Mouse (Mus musculus) heart, postnatal 0 days (tissue): ENCODE measurements around the gene Hist1h1c. TPM values are rescaled to one million over a fixed set of nuclear protein-coding genes. Genes with fewer than 3 reads are reported as not detected.

Experiments used
- ATAC-seq: fragments of 200-750 bp; cut with Nextera tagmentation; 2 replicates; pipeline ENCODE4 v1.8.0; 2017; ENCODE audit warnings: low read depth, moderate number of reproducible peaks, moderate library complexity; ENCODE audit not compliant: insufficient read depth
- DNase-seq: peaks from one replicate; pipeline ENCODE4 v3.0.0-alpha.2; 2016; ENCODE audit warnings: low spot score
- H3K27ac ChIP-seq: fragments of 300-500 bp; sonication (generic); 2 replicates; pipeline ENCODE4 v1.5.1; 2014; ENCODE audit warnings: low read depth, mild to moderate bottlenecking
- H3K27me3 ChIP-seq: fragments of 300-500 bp; sonication (generic); 2 replicates; pipeline ENCODE4 v1.6.1; 2014; ENCODE audit warnings: low read length, mixed read lengths; ENCODE audit not compliant: control insufficient read depth, insufficient read depth
- H3K36me3 ChIP-seq: fragments of 300-500 bp; sonication (generic); replicated peaks from 2 replicates; pipeline ENCODE4 v1.6.1; 2014; ENCODE audit warnings: low read length, mixed read lengths; ENCODE audit not compliant: control insufficient read depth, insufficient read depth
- H3K4me1 ChIP-seq: fragments of 300-500 bp; sonication (generic); 2 replicates; pipeline ENCODE4 v1.6.1; 2014; ENCODE audit warnings: antibody characterized with exemption; ENCODE audit not compliant: control insufficient read depth, insufficient read depth
- H3K4me2 ChIP-seq: fragments of 300-500 bp; sonication (generic); 2 replicates; pipeline ENCODE4 v1.6.1; 2014; ENCODE audit warnings: low read depth, mild to moderate bottlenecking, low read length, moderate library complexity
- H3K4me3 ChIP-seq: fragments of 300-500 bp; sonication (generic); 2 replicates; pipeline ENCODE4 v1.5.1; 2014; ENCODE audit warnings: low read depth, low read length
- H3K9ac ChIP-seq: fragments of 300-500 bp; sonication (generic); replicated peaks from 2 replicates; pipeline ENCODE4 v1.6.1; 2014; ENCODE audit warnings: low read depth, low read length, mixed read lengths
- H3K9me3 ChIP-seq: fragments of 300-500 bp; sonication (generic); replicated peaks from 2 replicates; pipeline ENCODE4 v1.6.1; 2016; ENCODE audit warnings: low read length; ENCODE audit not compliant: control insufficient read depth
- CTCF ChIP-seq: IDR thresholded peaks from 2 replicates; pipeline ENCODE4 v1.5.1; 2016; ENCODE audit warnings: antibody characterized with exemption, control low read depth, low read depth
- EP300 ChIP-seq: IDR thresholded peaks from 2 replicates; pipeline ENCODE4 v1.6.1; 2016; ENCODE audit warnings: antibody characterized with exemption, low read depth
- WGBS: fragments of 180-500 bp; shearing (Covaris S2); extraction: QIAGEN DNeasy Blood & Tissue Kit; methylation state at CpG from one replicate; pipeline ENCODE4 v1.1.7; 2014; 5-methylcytosine and 5-hydroxymethylcytosine counted together
- polyA plus RNA-seq: library from polyadenylated mRNA; unstranded; fragments of >200 nt; fragmentation: Nextera tagmentation; extraction: Ambion mirVana; gene quantifications from 2 replicates; pipeline ENCODE4 v1.2.1, GENCODE M21; 2015
- total RNA-seq: library from RNA; depleted of rRNA; stranded (reverse); fragments of >200 nt; gene quantifications from 2 replicates; pipeline ENCODE4 v1.2.3, GENCODE M21; 2014; ENCODE audit warnings: low replicate concordance

The Hist1h1c gene
- total and polyA plus RNA-seq, 2 experiments from 2014 or later: 101 to 770 TPM

GRCm38 (mm10) chr13:23708041-23708440 is 30.6 kb upstream of the Hist1h1c start:
- 88% methylated on average over 4 of the region's 4 CpGs for WGBS
- H3K4me3 ChIP-seq: no peak overlapping the region
- H3K27ac ChIP-seq: no peak overlapping the region
- no peaks in the 10 kb centered on the region for H3K9me3 ChIP-seq
- TF ChIP-seq EP300 (no peak), CTCF (no peak)
- H3K4me2 ChIP-seq: no peak overlapping the region
- peaks cover 4% of the 10 kb centered on the region; the same call in 1 of the 2 replicates for H3K4me1 ChIP-seq
- no peak overlapping the region for H3K9ac ChIP-seq
- DNase-seq: no peak
- H3K36me3 ChIP-seq: no peaks in the 10 kb centered on the region
- no peak for ATAC-seq
- no peaks in the 10 kb centered on the region for H3K27me3 ChIP-seq

DNA sequence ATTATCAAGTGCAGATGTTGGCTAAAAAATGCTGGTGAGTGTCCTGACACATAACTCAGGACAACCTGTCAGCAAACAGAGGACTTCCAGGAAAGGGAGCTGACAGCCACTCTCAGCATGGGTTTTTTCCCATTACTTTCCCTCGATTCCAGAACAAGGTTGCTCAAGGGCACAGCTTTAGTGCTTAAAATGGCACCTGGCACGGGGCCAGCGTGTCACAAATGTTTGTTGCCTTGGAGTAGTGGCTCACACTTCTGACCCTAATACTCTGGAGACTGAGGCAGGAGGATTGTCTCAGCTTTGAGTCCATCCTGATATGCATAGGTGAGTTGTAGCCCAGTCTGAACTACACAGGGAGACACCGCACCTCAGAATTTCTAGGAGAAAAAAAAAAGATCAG is 30.0 kb upstream of the Hist1h1c start:
- Histone ChIP-seq H3K4me3 (no peak overlapping the region), H3K27me3 (no peaks in the 10 kb centered on the region), H3K9ac (no peak overlapping the region), H3K27ac (no peak overlapping the region), H3K4me1 (peaks cover 4% of the 10 kb centered on the region; the same call in 1 of the 2 replicates), H3K9me3 (no peaks in the 10 kb centered on the region), H3K4me2 (no peak overlapping the region), H3K36me3 (no peaks in the 10 kb centered on the region)
- WGBS: 42% methylated on average over 4 of the region's 4 CpGs
- DNase-seq: no peak
- TF ChIP-seq CTCF: no peak
- TF ChIP-seq EP300: no peak
- 0 out of 2 replicates have a peak, but pooled peaks have one; percentile 16 for ATAC-seq

GRCm38 (mm10) chr13:23709714-23710373 is 28.8 kb upstream of the Hist1h1c start:
- Histone ChIP-seq H3K36me3 (no peaks in the 10 kb centered on the region), H3K27me3 (no peaks in the 10 kb centered on the region), H3K9me3 (no peaks in the 10 kb centered on the region), H3K27ac (peak overlapping the region; percentile 83), H3K4me2 (peak overlapping the region; percentile 91), H3K4me3 (peak overlapping the region; percentile 70), H3K9ac (peak overlapping the region; percentile 82), H3K4me1 (peaks cover 4% of the 10 kb centered on the region; the same call in 1 of the 2 replicates)
- WGBS: 33% methylated on average over 15 of the region's 15 CpGs
- TF ChIP-seq CTCF: no peak
- TF ChIP-seq EP300: no peak
- ATAC-seq (no peak; the same call in 1 of the 2 replicates), DNase-seq (no peak)

DNA sequence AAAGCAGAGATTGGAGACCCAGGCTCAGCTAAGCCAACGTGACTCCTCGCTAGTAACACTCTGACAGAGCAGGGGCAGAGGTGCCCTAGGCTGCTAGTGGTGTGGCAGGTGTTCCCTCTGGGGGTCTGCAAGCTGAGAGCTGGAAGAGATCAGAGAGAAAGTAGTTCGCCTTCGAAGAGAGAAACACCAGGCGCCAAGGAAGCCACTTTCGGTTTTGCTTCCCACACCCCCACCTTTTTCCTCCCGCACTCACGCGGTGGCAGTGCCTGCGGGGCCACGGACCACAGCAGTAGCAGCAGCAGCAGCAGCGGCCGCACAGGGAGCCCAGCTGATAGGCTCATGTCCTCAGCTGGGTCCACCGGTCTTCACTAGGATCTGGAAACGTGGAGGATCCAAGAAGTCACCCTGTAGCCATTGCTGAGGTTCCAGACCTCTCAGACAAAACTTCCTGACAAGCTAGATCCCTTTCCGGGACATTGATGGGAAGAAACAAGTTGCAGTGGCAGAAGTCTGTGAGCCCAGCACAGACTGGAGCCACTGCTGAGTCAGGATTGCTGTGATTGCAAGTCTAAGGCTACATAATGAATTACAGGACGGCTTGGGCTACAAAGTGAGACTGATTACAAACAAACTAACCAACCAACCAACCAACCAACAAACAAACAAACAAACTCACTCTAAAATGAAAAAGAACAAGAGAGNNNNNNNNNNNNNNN is 28.1 kb upstream of the Hist1h1c start, which contains the start of gene Hfe:
TSS of gene Hfe (minus strand) at position 481 of the 716 bp plus-strand sequence.
- peak within 1 kb of the TSS; percentile 83 for H3K27ac ChIP-seq
- peak within 1 kb of the TSS; percentile 70 for H3K4me3 ChIP-seq
- H3K9me3 ChIP-seq: no peaks in the 10 kb centered on the region
- ATAC-seq (peak; percentile 58), DNase-seq (peak; percentile 70)
- H3K36me3 ChIP-seq: no peaks in the 10 kb centered on the region
- H3K4me1 ChIP-seq: peaks cover 4% of the 10 kb centered on the region; the same call in 1 of the 2 replicates
- 2% methylated on average over 17 of the region's 17 CpGs for WGBS
- H3K9ac ChIP-seq: peak within 1 kb of the TSS; percentile 82
- H3K27me3 ChIP-seq: no peaks in the 10 kb centered on the region
- peak within 1 kb of the TSS; percentile 91 for H3K4me2 ChIP-seq
- TF ChIP-seq CTCF: no peak
- TF ChIP-seq EP300: no peak

GRCm38 (mm10) chr13:23716261-23717042 is 22.2 kb upstream of the Hist1h1c start:
- DNase-seq (no peak), ATAC-seq (0 out of 2 replicates have a peak, but pooled peaks have one; percentile 27)
- no peak for TF ChIP-seq CTCF
- TF ChIP-seq EP300: no peak
- H3K9ac ChIP-seq: no peak overlapping the region
- WGBS: 40% methylated on average over 5 of the region's 5 CpGs
- peak overlapping the region; percentile 36 for H3K27ac ChIP-seq
- H3K27me3 ChIP-seq: no peaks in the 10 kb centered on the region
- H3K4me1 ChIP-seq: peaks cover 5% of the 10 kb centered on the region; the same call in 1 of the 2 replicates
- H3K9me3 ChIP-seq: no peaks in the 10 kb centered on the region
- H3K36me3 ChIP-seq: no peaks in the 10 kb centered on the region
- H3K4me2 ChIP-seq: no peak overlapping the region
- no peak overlapping the region for H3K4me3 ChIP-seq
